Mouse (Mus musculus) hindbrain, embryonic 15.5 days (tissue): ENCODE data around the gene Was. TPM values are rescaled to one million over a fixed set of nuclear protein-coding genes. Genes with fewer than 3 reads are reported as not detected.
A peak's percentile ranks its signal among the peaks of the same experiment; 100 is the strongest.
"Not testable (repeated sequence)": the region's sequence is repeated elsewhere in the genome, so short reads cannot be mapped to it uniquely, and the experiment has no call there.

Experiments used
- ATAC-seq: fragments of 200-750 bp; cut with Nextera tagmentation; 2 replicates; pipeline ENCODE4 v1.8.0; 2017; ENCODE audit warnings: low read depth, moderate number of reproducible peaks, moderate TSS enrichment; ENCODE audit not compliant: low FRiP score
- H3K27ac ChIP-seq: fragments of 300-500 bp; sonication (generic); replicated peaks from 2 replicates; pipeline ENCODE4 v1.5.1; 2015; ENCODE audit warnings: mild to moderate bottlenecking, inconsistent platforms
- H3K27me3 ChIP-seq: fragments of 300-500 bp; sonication (generic); 2 replicates; pipeline ENCODE4 v1.6.1; 2015; ENCODE audit warnings: control low read depth, inconsistent platforms
- H3K36me3 ChIP-seq: fragments of 300-500 bp; sonication (generic); 2 replicates; pipeline ENCODE4 v1.6.1; 2015; ENCODE audit warnings: control low read depth, inconsistent platforms
- H3K4me1 ChIP-seq: fragments of 300-500 bp; sonication (generic); replicated peaks from 2 replicates; pipeline ENCODE4 v1.6.1; 2015; ENCODE audit warnings: control low read depth, inconsistent platforms
- H3K4me2 ChIP-seq: fragments of 300-500 bp; sonication (generic); 2 replicates; pipeline ENCODE4 v1.6.1; 2015; ENCODE audit warnings: moderate library complexity, mild to moderate bottlenecking, inconsistent platforms
- H3K4me3 ChIP-seq: fragments of 300-500 bp; sonication (generic); 2 replicates; pipeline ENCODE4 v1.5.1; 2015; ENCODE audit warnings: mild to moderate bottlenecking, inconsistent platforms
- H3K9ac ChIP-seq: fragments of 300-500 bp; sonication (generic); 2 replicates; pipeline ENCODE4 v1.6.1; 2015; ENCODE audit warnings: inconsistent platforms
- H3K9me3 ChIP-seq: fragments of 300-500 bp; sonication (generic); 2 replicates; pipeline ENCODE4 v1.6.1; 2016; ENCODE audit warnings: control low read depth, inconsistent platforms
- WGBS: fragments of 180-500 bp; shearing (Covaris S2); methylation state at CpG from one replicate; pipeline ENCODE4 v1.1.7; 2015; 5-methylcytosine and 5-hydroxymethylcytosine counted together
- polyA plus RNA-seq: library from polyadenylated mRNA; unstranded; fragments of >200 nt; fragmentation: Nextera tagmentation; extraction: Ambion mirVana; gene quantifications from 2 replicates; pipeline ENCODE4 v1.2.1, GENCODE M21; 2015

Gene Was
- polyA plus RNA-seq, 1 experiment from 2014 or later, result 0.13 TPM

DNA sequence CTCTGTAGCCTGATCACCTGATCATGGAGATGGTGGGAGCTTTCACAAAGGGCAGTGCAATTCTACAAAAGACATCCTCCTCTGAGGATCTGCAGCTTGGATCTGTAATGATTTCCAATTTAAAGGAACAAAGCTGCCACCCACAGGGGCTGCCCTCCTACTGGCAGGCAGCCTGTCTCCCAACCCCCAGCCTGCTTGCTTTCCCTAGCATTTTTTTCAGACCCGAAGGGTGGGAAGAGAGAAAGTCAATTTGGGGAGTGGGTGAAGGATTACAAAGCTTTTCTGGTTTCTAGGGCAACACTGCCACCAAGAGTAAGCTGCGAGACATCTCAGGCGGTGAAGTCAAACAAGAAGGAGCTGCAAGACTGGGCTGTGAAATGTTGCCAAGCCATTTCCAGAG is 10.7 kb upstream of the Was start:
- Histone ChIP-seq H3K27ac (peak overlapping the region; percentile 84), H3K36me3 (no peaks in the 10 kb centered on the region), H3K9ac (no peak overlapping the region), H3K4me2 (no peak overlapping the region), H3K9me3 (no peaks in the 10 kb centered on the region), H3K4me3 (no peak overlapping the region), H3K27me3 (no peaks in the 10 kb centered on the region), H3K4me1 (peaks cover 8% of the 10 kb centered on the region; the same call in 1 of the 2 replicates)
- 31% methylated on average over 3 of the region's 3 CpGs for WGBS
- ATAC-seq, result peak; percentile 65

DNA sequence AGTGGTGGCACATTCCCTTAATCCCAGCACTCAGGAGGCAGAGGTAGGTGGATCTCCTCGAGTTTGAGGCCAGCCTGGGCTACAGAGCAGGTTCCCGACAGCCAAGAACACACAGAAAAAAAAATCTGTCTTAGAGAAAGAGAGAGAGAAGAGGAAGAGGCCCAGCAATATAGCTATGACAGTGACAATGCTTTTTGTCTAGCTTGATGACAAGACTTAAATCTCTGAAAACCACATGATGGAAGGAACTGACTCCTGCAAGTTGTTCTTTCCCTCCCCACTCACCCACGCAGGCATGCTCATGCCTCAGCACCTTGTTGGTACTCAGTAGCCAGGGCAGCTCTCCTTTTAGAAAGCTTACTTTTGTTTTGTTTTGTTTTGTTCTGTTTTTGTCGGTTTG is 9.1 kb upstream of the Was start:
- Histone ChIP-seq H3K4me1 (peaks cover 8% of the 10 kb centered on the region; the same call in 1 of the 2 replicates), H3K27me3 (no peaks in the 10 kb centered on the region), H3K36me3 (no peaks in the 10 kb centered on the region), H3K4me2 (no peak overlapping the region), H3K4me3 (no peak overlapping the region), H3K27ac (no peak overlapping the region), H3K9me3 (no peaks in the 10 kb centered on the region), H3K9ac (no peak overlapping the region)
- 70% methylated on average over 4 of the region's 4 CpGs for WGBS
- ATAC-seq, result no peak

GRCm38 (mm10) chrX:8096787-8097242 is 6.5 kb upstream of the Was start:
- 20% methylated on average over 19 of the region's 19 CpGs for WGBS
- peak overlapping the region; percentile 30 for H3K4me3 ChIP-seq
- H3K27ac ChIP-seq, result peak overlapping the region; percentile 73
- no peak overlapping the region for H3K9ac ChIP-seq
- peaks cover 8% of the 10 kb centered on the region; the same call in 1 of the 2 replicates for H3K4me1 ChIP-seq
- no peaks in the 10 kb centered on the region for H3K36me3 ChIP-seq
- ATAC-seq, result peak; percentile 93
- H3K4me2 ChIP-seq, result peak overlapping the region; percentile 47
- no peaks in the 10 kb centered on the region for H3K27me3 ChIP-seq
- no peaks in the 10 kb centered on the region for H3K9me3 ChIP-seq

DNA sequence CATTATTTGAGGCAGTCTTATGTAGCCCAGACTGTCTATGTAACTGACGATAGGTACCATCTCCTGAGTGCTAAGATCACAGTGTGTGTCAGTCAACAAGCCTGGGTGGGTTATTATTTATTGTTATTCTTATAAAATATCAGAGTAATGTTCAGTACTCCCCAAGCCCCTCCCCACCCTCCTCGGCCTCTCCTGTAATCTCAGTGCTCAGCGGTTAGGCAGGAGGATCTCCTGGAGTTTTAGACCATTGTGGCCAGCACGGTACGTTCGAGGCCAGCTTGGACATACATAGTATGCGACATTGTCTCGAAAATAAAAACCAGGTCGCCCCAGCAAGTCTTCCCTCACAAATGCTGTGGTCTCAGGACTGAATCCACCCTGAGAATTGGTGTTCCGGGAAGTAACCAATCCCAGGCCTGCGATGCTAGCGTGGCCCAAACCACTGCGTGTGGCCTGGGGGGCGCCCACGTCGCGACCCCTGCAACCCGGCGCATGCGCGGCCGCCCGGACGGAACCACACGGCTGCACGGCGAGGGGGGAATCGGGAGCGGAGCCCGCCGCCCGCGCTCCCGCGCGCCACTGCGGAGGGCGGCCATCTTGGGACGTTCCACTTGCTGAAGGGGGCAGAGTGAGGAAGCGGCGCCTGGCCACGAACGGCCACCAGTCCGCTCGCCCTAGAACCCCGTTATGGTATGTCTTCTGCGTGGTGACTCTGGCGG is 5.9 kb upstream of the Was start:
- peak overlapping the region; percentile 73 for H3K27ac ChIP-seq
- H3K4me1 ChIP-seq, H3K36me3 ChIP-seq, H3K27me3 ChIP-seq, H3K9me3 ChIP-seq: not testable (repeated sequence)
- peak overlapping the region; percentile 47 for H3K4me2 ChIP-seq
- 0 out of 2 replicates have a peak overlapping the region, but pooled peaks have one; percentile 10 for H3K9ac ChIP-seq
- H3K4me3 ChIP-seq, result peak overlapping the region; percentile 30
- peak; percentile 90 for ATAC-seq
- WGBS, result 18% methylated on average over 22 of the region's 48 CpGs

- H3K4me1 ChIP-seq, result peaks cover 5% of the 10 kb centered on the region; the same call in 1 of the 2 replicates
- H3K27me3 ChIP-seq, result no peaks in the 10 kb centered on the region
- no peaks in the 10 kb centered on the region for H3K36me3 ChIP-seq
- peak overlapping the region; percentile 45 for H3K4me2 ChIP-seq
- no peak overlapping the region for H3K9ac ChIP-seq
- H3K4me3 ChIP-seq, result peak overlapping the region; percentile 30
- no peaks in the 10 kb centered on the region for H3K9me3 ChIP-seq
- peak overlapping the region; percentile 57; the same call in 1 of the 2 replicates for H3K27ac ChIP-seq
- 83% methylated on average over 10 of the region's 10 CpGs for WGBS
- ATAC-seq, result no peak
Measured at GRCm38 (mm10) chrX:8095546-8095945, 5.2 kb upstream of the Was start.

- H3K4me2 ChIP-seq, H3K9me3 ChIP-seq, H3K27me3 ChIP-seq, H3K36me3 ChIP-seq, H3K27ac ChIP-seq, H3K4me3 ChIP-seq, H3K4me1 ChIP-seq, ATAC-seq, H3K9ac ChIP-seq: not testable (repeated sequence)
- 85% methylated on average over 4 of the region's 5 CpGs for WGBS
Measured at GRCm38 (mm10) chrX:8090954-8091347, 653 bp upstream of the Was start.

DNA sequence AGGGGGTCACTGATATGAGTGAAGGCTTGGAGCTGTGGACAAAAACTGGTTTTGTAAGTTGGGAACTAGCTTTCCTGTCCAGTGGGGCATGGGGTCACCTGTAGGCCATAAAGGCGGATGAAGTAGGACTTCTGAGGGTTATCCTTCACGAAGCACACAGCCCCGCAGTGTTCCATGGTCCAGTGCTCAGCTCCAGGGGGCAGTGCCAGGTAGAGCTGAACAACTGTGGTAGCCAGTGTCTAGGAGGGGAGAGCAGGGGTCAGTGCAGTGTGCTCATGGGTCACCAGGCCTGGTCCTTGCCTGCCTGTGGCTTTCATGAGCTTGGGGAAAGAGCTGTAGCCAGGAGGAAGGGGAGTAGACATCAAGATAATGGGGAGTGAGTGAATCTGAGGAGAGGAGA is 552 bp downstream of the Was start:
- Histone ChIP-seq H3K27ac (no peak overlapping the region), H3K4me3 (no peak overlapping the region), H3K36me3 (no peaks in the 10 kb centered on the region), H3K4me1 (no peaks in the 10 kb centered on the region), H3K4me2 (no peak overlapping the region), H3K9ac (no peak overlapping the region), H3K27me3 (no peaks in the 10 kb centered on the region), H3K9me3 (no peaks in the 10 kb centered on the region)
- WGBS, result 97% methylated on average over 3 of the region's 3 CpGs
- no peak for ATAC-seq

GRCm38 (mm10) chrX:8085611-8086010 is 4.7 kb downstream of the Was start:
- WGBS, result 92% methylated on average over 8 of the region's 8 CpGs

GRCm38 (mm10) chrX:8084771-8085259 is 5.5 kb downstream of the Was start:
- 91% methylated on average over 6 of the region's 6 CpGs for WGBS
- no peak for ATAC-seq
- no peaks in the 10 kb centered on the region for H3K9me3 ChIP-seq
- no peak overlapping the region for H3K4me2 ChIP-seq
- no peak overlapping the region for H3K4me3 ChIP-seq
- no peak overlapping the region for H3K27ac ChIP-seq
- H3K36me3 ChIP-seq, result no peaks in the 10 kb centered on the region
- H3K9ac ChIP-seq, result no peak overlapping the region
- no peaks in the 10 kb centered on the region for H3K27me3 ChIP-seq
- H3K4me1 ChIP-seq, result no peaks in the 10 kb centered on the region

More at GRCm38 (mm10) chrX:8085611-8086010, 4.7 kb downstream of the Was start:
- no peak for ATAC-seq
- no peaks in the 10 kb centered on the region for H3K36me3 ChIP-seq
- H3K27me3 ChIP-seq, result no peaks in the 10 kb centered on the region
- no peaks in the 10 kb centered on the region for H3K9me3 ChIP-seq
- H3K9ac ChIP-seq, result no peak overlapping the region
- H3K4me1 ChIP-seq, result no peaks in the 10 kb centered on the region
- H3K4me3 ChIP-seq, result no peak overlapping the region
- H3K4me2 ChIP-seq, result no peak overlapping the region
- H3K27ac ChIP-seq, result no peak overlapping the region

GRCm38 (mm10) chrX:8075104-8075503 is 15.2 kb downstream of the Was start:
- Histone ChIP-seq H3K4me1 (peaks cover 4% of the 10 kb centered on the region), H3K9ac (peak overlapping the region; percentile 49), H3K27ac (peak overlapping the region; percentile 85), H3K36me3 (peaks cover 6% of the 10 kb centered on the region; the same call in 1 of the 2 replicates), H3K27me3 (no peaks in the 10 kb centered on the region), H3K4me2 (peak overlapping the region; percentile 60), H3K4me3 (peak overlapping the region; percentile 57), H3K9me3 (no peaks in the 10 kb centered on the region)
- peak; percentile 31 for ATAC-seq
- WGBS, result 36% methylated on average over 3 of the region's 3 CpGs

- peak within 1 kb of the TSS; percentile 57 for H3K4me3 ChIP-seq
- H3K4me2 ChIP-seq, result peak within 1 kb of the TSS; percentile 60
- H3K27me3 ChIP-seq, result no peaks in the 10 kb centered on the region
- H3K9ac ChIP-seq, result peak within 1 kb of the TSS; percentile 53
- peaks cover 4% of the 10 kb centered on the region for H3K4me1 ChIP-seq
- H3K27ac ChIP-seq, result peak within 1 kb of the TSS; percentile 86
- H3K36me3 ChIP-seq, result peaks cover 7% of the 10 kb centered on the region; the same call in 1 of the 2 replicates
- no peaks in the 10 kb centered on the region for H3K9me3 ChIP-seq
- ATAC-seq, result peak; percentile 97
- 16% methylated on average over 46 of the region's 46 CpGs for WGBS
Measured at GRCm38 (mm10) chrX:8074430-8075014, 15.8 kb downstream of the Was start, which contains the start of gene Suv39h1. Gene Suv39h1, minus strand, starts transcription at chrX:8074760.

GRCm38 (mm10) chrX:8073881-8074429 is 16.3 kb downstream of the Was start:
- Histone ChIP-seq H3K4me2 (peak overlapping the region; percentile 60), H3K4me3 (peak overlapping the region; percentile 57), H3K9me3 (no peaks in the 10 kb centered on the region), H3K27me3 (no peaks in the 10 kb centered on the region), H3K9ac (peak overlapping the region; percentile 53), H3K36me3 (peaks cover 7% of the 10 kb centered on the region; the same call in 1 of the 2 replicates), H3K4me1 (peaks cover 4% of the 10 kb centered on the region), H3K27ac (peak overlapping the region; percentile 86)
- peak; percentile 28; the same call in 1 of the 2 replicates for ATAC-seq
- WGBS, result 17% methylated on average over 46 of the region's 64 CpGs
